Mouse (Mus musculus) mammary gland, adult 2 months (tissue): ENCODE measurements around the gene Gsg1l. TPM values are rescaled to one million over a fixed set of nuclear protein-coding genes. Genes with fewer than 3 reads are reported as not detected.

Experiments used
- polyA plus RNA-seq: library from polyadenylated mRNA; depleted of rRNA; stranded (reverse); fragments of >200 nt; gene quantifications from 2 replicates; pipeline ENCODE4 v1.2.3, GENCODE M21; 2012; ENCODE audit warnings: low replicate concordance; rRNA removed

The Gsg1l gene
- polyA plus RNA-seq, result 0.14 and 0.23 TPM in 2 replicates

GRCm38 (mm10) chr7:126082286-126082741 is at the start of gene Gsg1l:
TSS of gene Gsg1l (minus strand) at chr7:126082411.

Other genes with a start within 250 kb of the Gsg1l start
- 187 and 195 TPM in 2 replicates for gene Xpo6, start 118.1 kb upstream of the Gsg1l start, polyA plus RNA-seq
- gene Sbk1, start 190.2 kb upstream of the Gsg1l start, polyA plus RNA-seq, result 42.8 and 92.9 TPM in 2 replicates